Mouse (Mus musculus): ENCODE measurements around the gene Rps3a1. TPM values are rescaled to one million over a fixed set of nuclear protein-coding genes. Genes with fewer than 3 reads are reported as not detected.
A peak's percentile ranks its signal among the peaks of the same experiment; 100 is the strongest.

The Rps3a1 gene
- 7,220 and 7,747 TPM in 2 replicates for total RNA-seq (2017)

DNA sequence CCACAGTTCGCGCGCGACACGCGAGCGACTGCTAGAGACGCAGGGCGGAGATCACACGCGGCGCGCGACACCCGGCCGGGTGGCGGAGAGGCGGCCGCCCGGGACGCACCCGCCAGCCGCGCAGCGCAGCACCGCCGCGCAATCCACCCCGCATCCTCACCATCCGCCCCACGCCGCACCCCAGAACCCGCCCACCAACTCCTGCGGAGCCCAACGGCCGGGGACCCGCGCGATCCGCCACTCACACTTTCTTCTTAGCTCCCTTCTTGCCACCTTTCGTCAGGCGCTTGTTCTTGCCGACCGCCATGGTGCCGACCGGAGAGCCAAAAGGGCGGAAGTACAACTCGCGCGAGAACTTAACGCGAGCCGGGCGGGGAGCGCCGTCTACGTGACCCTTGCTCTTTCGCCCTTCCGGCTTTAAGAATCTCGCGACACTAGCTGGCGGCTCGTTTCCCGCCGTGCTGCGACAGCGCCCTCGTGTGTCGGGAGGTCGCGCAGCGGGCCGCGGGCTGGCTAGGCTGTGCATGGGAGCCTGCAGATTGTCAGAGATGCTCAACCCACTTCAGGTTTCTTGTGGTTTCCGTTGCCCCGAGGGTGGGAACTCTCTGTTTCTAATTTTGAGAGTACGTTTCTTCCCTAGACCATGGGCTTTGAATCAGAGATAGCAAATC is at the start of gene Rps3a1:
Rps3a1 (minus strand) TSS at position 440 of the 671 bp plus-strand sequence.
- ATAC-seq (replicated peaks; ENCODE audit: low read depth, poor library complexity, severe bottlenecking) = peak; percentile 94

DNA sequence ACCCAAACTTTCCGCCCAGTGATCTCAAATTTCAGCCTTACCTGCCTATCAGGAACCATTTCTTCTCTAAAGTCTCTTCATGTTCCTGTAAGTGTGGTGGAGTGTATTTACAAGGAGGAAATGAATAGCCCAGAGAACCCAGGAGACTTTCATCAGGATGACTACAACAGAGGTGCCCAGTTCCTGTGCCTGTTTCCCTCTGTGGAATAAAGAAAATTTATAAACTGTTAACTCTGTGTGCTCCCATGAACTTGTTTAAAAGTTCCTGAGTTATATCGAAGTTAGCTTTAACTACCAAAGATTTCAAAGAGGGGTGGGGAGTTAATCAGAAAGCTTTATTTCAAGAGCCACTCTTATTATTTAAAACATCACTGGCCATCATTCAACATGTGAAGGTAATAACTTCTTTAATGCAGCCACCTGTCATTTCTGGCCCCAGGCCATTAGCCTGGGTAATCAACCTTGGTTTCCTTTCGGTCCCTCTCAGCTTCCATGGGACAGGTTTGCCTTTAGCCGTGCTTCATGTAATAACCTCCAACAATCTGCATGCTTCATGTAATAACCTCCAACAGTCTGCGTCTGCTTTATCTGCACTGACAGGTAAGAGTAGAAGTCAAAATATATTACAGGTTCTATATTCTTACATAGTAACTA is 45.4 kb upstream of the Rps3a1 start:
- no peak for ATAC-seq (replicated peaks; ENCODE audit: low read depth, poor library complexity, severe bottlenecking)

DNA sequence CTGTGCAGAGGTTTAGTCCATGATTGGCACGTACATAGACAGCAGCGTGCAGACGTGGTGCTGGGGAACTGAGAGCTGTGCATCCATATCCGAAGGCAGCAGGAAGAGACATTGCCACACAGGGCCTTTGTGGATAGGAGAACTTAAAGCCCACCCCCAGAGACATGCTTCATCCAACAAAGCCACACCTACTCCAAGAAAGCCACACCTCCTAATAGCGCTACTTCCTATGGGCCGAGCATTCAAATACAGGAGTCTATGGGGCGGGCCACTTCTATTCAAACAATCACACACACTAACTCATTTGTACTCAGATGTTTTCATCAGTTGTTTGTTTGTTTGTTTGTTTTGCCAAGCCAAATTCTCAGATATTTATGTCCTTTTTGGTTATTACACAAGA is 42.0 kb upstream of the Rps3a1 start:
- ATAC-seq (replicated peaks; ENCODE audit: low read depth, poor library complexity, severe bottlenecking) = no peak

DNA sequence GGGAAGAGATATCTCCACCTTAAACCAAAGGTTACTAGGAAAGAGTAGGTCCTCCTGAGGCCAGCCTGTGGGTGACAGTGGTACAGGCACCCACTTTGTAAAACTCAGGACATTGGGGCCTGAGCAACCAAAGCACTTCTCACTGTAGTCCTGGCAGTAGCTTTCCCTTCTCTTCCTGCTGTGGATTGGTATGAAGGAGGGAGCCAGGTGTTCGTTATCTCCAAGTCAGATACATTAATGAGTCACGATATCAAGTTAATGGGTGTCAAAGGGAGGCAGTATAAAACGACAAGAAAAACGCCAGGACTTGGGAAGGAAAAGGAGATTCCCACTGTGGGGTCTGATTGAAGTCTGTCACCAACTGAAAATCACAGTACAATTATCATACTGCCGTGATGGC is 38.6 kb upstream of the Rps3a1 start:
- no peak for ATAC-seq (replicated peaks; ENCODE audit: low read depth, poor library complexity, severe bottlenecking)

DNA sequence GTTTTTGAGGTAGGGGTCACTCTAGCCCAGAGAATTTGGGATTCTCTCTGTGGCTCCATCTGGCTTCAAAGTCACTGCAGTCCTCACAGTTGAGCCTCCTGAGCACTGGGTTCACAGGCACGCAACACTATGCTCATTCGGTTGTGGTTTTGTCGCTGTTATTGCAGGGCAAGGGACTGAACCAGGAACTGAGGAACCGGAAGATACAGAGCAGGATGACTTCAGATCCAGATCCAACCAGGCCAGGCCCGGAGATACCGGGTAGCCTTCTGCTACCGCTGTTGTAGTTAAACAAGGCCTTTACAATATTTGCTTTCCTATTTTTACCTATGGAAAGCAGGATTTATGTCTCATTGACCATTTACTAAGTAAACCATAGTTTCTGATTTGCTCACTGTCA is 37.2 kb upstream of the Rps3a1 start:
- no peak for ATAC-seq (replicated peaks; ENCODE audit: low read depth, poor library complexity, severe bottlenecking)

DNA sequence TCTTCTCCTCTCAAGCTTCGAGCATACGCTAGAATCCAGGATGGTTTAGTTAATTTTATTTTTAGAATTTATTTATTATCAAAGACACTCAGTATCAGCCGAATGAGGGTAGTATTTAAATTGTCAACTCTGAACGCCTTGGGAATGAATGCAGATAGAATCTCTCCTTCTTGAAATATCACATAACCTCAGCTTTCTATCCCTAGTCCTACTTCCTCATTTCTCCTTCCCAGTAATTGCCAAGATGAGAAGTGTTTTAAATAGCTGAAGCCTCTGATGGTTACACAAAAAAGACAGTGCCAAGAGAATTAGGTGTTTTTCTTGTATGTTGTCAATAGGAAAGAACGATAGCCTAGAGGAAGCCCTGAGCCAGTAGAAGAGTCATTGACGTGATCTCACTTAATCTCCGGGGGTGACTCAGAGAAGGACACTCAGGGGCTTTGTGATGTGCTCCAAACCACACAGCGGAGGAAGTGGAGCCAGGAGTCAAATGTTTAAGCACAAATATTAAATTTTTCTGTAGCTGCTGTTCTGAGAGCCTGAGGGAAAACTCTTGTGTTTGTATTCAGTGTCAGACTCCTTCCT is 26.4 kb upstream of the Rps3a1 start:
- peak; percentile 87 for ATAC-seq (replicated peaks; ENCODE audit: low read depth, poor library complexity, severe bottlenecking)

DNA sequence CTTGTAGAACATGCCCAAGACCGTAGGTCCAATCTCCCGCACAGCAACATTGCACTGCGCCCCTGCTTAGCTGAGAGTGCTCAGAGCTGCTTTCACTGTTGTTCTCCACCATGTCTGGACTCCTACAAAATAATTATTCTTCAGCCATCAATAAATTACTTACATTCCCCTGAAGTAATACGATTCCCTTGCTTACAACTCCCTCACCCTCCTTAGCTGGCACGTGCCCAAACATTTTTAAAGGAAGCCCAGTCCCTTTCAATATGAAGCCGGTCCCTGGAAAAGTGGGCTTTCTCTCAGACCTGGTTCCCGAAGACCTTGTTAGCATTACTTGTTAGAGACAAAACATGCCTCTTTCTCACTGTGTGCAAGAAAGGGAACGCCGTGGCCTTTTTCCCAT is 7.0 kb upstream of the Rps3a1 start:
- ATAC-seq (replicated peaks; ENCODE audit: low read depth, poor library complexity, severe bottlenecking) = no peak

DNA sequence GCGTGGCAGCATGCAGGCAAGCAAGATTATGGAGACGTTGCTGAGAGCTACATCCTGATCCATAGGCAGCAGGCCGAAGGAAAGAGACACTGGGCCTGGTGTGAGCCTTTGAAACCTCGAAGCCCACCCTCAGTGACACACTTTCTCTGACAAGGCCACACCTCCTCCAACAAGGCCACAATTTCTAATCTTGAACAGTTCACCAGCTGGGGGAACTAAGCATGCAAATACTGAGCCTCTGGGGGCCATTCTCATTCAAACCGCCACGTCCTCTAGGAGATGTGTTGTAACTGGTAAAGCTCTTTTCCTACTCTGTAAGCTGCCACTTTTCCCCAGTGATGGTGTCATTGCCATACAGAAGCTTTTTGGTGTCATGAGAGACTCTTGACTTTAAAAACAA is 6.6 kb upstream of the Rps3a1 start:
- no peak for ATAC-seq (replicated peaks; ENCODE audit: low read depth, poor library complexity, severe bottlenecking)

DNA sequence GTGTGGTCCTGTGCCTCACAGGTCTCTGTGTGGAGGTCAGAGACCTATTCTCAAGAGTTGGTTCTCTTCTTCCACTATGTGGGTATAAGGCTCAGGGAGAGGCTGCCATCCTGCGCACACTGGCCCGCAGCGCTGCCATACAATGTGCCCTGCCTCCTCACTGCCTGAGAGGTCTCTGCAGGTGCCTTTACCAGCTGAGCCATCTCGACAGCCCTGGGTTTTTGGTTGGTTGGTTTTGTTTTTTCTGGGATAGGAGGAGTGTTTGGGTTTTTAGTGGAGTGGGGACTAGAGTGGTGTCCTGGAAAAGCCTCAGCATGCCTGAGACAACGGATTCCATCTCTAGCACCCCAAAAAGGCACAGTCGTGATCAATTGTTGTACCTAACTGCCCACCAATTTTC is 841 bp upstream of the Rps3a1 start:
- ATAC-seq (replicated peaks; ENCODE audit: low read depth, poor library complexity, severe bottlenecking) = no peak

DNA sequence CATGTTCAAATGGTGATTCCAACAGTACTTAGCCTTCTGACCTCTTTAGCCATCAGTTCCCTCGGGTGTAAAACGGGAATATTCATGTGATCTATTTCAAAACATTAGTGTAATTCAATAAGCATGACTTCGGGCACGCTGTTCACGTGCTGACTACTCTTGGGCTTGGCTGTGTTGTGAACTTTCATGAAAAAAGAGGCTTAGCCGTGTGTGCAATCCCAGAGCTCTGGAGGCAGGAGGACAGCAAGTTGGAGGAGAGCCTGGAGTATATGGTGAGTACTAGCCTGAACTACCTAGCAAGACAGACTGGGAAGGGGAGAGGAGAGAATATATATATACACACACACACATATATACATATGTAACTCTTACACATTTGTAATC is 424 bp upstream of the Rps3a1 start:
- peak; percentile 36 for ATAC-seq (replicated peaks; ENCODE audit: low read depth, poor library complexity, severe bottlenecking)

DNA sequence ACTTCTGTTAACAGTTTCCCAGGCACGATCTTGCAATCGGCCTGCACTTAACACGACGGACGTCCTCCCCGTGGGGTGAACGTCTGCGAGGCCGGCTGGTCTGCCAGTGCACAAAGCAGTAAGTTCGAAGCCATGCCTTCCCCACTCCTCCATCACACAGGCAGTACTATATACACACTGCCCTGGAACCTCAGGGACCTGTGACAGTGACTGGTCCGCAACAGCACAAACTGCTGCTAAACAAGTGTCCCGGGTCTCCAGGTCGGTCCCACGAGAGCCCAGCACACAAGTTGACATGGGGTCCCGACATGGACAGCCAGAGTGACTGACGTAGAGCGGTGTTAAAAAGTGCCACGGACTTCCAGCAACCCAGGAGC is 628 bp downstream of the Rps3a1 start:
- peak; percentile 2; the same call in 1 of the 2 replicates for ATAC-seq (replicated peaks; ENCODE audit: low read depth, poor library complexity, severe bottlenecking)

DNA sequence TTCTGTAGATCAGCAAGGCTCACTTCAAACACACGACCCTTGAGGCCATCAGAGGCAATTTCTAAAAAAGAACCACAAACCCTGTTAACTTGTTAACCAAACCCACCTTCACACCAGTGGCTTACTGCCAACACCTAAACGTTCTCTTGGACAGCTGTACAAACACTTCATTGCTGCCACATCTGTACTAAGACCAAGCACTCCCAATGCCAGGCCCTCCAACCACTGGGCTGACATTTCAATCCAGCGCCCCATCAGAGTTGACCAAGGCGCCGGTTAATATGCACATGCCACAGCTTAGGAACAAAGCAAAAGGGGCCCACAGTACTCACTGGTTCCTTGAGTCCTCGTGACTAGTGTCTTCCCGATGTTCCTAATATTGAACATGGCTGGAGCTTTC is 1.1 kb downstream of the Rps3a1 start:
- ATAC-seq (replicated peaks; ENCODE audit: low read depth, poor library complexity, severe bottlenecking) = no peak

DNA sequence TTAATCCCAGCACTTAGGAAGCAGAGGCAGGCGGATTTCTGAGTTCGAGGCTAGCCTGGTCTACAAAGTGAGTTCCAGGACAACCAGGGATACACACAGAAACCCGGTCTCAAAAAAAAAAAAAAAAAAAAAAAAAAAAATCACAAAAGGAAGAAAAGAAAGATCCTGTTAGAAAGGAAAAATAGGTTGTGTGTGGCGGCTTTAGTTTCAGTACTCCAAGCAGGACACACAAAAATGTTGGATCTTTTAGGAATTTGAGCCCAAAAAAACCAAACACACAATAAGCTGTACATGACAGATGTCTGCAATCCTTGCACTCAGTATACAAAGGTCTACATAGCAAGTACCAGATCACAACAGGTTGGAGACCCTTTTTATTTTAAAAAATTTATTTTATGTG is 2.8 kb downstream of the Rps3a1 start:
- ATAC-seq (replicated peaks; ENCODE audit: low read depth, poor library complexity, severe bottlenecking) = no peak

DNA sequence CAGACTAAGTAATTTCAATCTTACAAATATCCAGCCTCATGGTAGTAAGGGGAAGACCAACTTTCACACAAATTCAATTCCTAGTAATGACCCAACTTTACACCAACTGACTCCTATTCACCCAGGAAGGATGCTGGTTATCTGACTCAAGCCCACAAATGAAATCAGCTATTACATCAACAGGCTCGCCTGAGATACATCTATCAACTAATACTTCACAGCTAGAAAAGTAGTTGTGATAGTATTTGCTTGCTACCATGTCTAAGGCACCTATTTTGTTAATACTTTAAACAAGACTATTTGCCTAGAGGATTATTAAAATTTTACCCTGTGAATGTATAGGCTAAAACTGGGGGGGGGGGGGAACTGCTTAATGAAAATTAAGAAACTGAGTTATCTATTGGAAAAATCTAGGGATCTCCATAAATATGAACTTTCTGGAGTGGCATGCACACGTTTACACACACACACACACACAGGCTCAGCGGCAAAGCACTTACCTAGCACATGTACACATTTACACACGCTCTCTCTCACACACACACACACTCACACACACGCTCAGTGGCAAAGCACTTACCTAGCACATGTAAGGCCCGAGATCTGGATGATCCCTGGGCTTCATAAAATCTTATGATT is 5.4 kb downstream of the Rps3a1 start:
- no peak for ATAC-seq (replicated peaks; ENCODE audit: low read depth, poor library complexity, severe bottlenecking)

DNA sequence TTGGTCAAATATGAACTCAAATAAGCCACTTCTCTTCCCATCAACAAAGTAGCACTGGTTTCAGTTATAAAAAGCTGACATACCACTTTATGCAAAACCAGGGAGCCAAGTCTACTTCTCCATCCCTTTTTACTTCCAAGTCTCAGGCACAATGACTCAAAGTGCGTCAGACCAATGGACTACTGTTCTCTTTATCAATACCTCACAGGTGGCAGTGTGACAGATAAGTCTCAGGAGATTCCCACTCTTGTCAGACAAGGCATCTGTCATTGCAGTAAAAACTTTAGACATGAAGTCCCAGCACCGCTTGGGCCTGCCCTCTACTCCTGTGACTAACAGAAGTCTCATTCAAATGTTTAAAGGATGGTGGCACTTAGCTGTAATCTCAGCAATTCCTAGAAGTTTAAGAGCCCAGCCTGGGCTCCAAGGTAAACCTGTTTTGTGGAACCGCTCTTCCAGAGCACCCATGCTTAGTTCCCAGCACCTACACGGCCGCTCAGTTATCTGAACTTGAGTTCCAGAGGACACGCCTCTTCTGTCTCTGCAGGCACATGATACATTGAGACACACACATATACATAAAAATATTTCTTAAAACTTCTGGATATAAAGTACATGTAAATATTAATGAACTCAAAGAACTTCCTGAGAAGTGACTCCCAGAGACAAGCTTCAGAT is 6.5 kb downstream of the Rps3a1 start:
- 0 out of 2 replicates have a peak, but pooled peaks have one; percentile 27 for ATAC-seq (replicated peaks; ENCODE audit: low read depth, poor library complexity, severe bottlenecking)

DNA sequence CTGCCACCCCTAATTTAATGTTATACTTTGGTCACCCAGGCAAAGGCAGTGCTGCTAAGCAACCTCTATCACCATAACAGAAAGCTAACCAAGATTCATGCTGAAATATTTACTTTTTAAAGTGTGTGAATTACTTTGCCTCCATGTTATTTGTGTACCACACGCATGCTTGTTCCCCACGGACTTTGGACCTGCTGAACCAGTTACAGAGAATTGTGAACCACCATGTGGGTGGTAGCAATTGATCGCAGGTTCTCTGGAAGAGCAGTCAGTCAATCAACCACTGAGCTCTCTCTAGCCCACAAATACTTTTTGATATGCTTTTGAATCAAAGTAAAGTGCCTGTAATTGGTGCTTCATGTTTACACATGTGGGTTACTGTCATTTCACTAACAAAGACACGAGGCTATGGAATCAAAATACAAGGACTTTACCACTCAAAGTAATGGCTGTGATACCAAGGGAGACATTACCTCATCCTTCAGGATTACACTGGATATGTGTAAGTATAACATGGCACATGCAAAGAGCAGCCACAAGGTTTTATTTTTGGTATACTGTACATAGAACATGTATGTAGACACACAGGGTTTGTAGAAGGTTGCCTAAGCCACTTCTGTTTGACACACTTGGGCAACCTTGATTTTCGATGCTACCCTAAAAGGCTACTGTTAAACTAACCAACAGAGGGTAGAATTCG is 7.4 kb downstream of the Rps3a1 start:
- ATAC-seq (replicated peaks; ENCODE audit: low read depth, poor library complexity, severe bottlenecking) = no peak

DNA sequence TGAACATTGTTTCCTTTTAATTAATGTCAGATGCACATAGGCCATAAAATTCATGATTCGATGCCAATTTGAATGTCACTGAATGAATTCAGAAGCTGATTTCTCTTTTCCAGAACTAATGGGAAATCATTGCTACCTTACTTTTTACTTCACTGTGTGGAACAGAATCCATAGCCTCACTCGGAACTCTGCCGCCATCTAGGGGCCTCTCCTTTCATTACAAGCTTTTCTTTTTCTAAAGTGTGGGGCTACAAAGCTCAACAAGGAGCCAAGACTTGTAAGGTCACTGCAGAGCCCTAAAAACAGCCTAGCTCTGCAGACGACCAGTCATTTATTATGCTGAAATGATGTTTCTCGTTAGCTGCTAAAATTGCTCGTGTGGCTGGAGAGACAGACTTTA is 12.7 kb downstream of the Rps3a1 start:
- peak; percentile 93 for ATAC-seq (replicated peaks; ENCODE audit: low read depth, poor library complexity, severe bottlenecking)

DNA sequence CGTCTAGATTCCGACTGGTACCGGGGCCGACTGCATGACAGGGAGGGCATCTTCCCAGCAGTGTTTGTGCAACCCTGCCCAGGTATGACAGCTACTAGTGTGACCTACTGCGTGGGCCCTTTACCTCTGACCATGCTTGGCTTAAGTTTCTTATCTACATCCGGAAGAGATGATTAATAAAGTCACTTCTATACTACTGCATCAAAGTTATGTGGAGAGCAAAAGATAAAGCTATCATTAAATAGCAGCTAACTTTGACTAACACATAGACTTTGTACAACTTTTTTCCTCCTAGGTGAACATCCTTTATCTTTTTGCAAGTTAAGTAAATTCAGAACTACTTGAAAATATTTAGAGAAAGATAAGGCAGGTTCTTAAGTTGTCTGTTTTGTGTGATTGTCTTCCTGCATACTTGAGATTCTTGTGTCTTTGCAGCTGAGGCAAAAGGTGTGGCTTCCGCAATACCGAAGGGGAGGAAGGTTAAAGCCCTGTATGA is 19.2 kb downstream of the Rps3a1 start:
- ATAC-seq (replicated peaks; ENCODE audit: low read depth, poor library complexity, severe bottlenecking) = no peak

DNA sequence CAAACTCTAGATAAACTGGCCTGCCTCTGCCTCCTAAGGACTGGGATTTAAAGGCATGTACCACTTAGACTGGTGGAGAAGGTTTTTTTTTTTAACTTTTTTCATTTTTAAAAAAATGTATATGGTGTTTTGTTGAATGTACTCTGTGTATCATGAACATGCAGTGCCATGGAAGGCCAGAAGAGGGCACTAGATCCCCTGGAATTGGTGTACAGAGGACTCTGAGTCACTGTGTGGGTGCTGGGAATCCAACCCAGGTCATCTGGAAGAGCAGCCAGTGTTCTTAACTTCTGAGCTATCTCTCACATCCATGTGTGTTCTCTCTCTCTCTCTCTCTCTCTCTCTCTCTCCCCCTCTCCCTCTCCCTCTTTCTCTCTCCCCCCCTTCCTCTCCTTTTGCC is 20.3 kb downstream of the Rps3a1 start:
- no peak for ATAC-seq (replicated peaks; ENCODE audit: low read depth, poor library complexity, severe bottlenecking)

Data from common myeloid progenitor, adult 5-6 weeks (primary cell).